ENCODE assay signal across 9 mouse cellular contexts in the genomic region with DNA sequence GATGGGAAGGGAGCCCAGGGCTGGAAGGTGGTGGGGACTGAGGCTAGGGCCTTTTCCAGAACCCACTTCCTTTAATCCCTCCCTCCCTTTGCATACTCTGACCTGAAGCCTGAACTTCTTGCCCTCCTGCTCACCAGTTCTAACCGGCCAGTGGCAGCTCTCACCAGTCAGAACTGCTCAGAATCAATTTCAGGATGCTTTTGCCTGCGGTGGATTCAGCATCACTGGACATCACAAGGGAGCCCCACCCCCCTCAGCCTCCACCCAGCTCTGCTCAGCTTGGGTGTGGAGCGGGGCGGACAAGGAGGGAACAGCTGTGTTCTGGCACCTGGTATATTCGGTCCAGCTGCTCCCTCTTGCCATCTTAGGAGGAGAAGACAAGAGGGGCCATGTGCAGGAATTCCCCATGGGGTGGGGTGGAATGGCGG. TPM values are rescaled to one million over a fixed set of nuclear protein-coding genes. Genes with fewer than 3 reads are reported as not detected.
DNase-seq lines count a peak whose midpoint lies in the region; ATAC-seq and TF ChIP-seq lines count a peak whose summit lies in the region.
"Had no signal": no experiment of that assay in that cellular context is flagged by ENCODE, and none has a peak within 500 bp of the region (broad histone marks: within the 10 kb centered on the region; RNA-seq: fewer than 3 reads in every experiment).

A gene (minus strand): TSS at position 226 of the 428 bp plus-strand sequence.

- TF ChIP-seq CTCF in lung, embryonic 14.5 days (IDR thresholded peaks at IDR 0.05; ENCODE audit: low read depth): no peak

- H3K4me2 ChIP-seq in lung, embryonic 14.5 days: peak within 1 kb of the TSS; percentile 25; the same call in 1 of the 2 replicates
- no peak within 1 kb of the TSS for H3K4me2 ChIP-seq in embryonic facial prominence, embryonic 15.5 days (replicated peaks)
- peak within 1 kb of the TSS; percentile 26; the same call in 1 of the 2 replicates for H3K4me2 ChIP-seq in kidney, embryonic 16.5 days (replicated peaks; ENCODE audit: low read depth, low read length)

- H3K36me3 ChIP-seq in lung, embryonic 14.5 days (ENCODE audit: insufficient read depth): no peaks in the 10 kb centered on the region
- H3K36me3 ChIP-seq in embryonic facial prominence, embryonic 15.5 days: no peaks in the 10 kb centered on the region
- H3K36me3 ChIP-seq in kidney, embryonic 16.5 days (ENCODE audit: insufficient read depth, low read length): no peaks in the 10 kb centered on the region

- no peaks in the 10 kb centered on the region for H3K9me3 ChIP-seq in lung, embryonic 14.5 days (ENCODE audit: low read depth, low read length)
- H3K9me3 ChIP-seq in embryonic facial prominence, embryonic 15.5 days (replicated peaks): no peaks in the 10 kb centered on the region
- H3K9me3 ChIP-seq in kidney, embryonic 16.5 days (ENCODE audit: low read length): no peaks in the 10 kb centered on the region

- ATAC-seq in lung, embryonic 14.5 days (ENCODE audit: insufficient read depth): no peak
- ATAC-seq in embryonic facial prominence, embryonic 15.5 days (ENCODE audit: insufficient number of reproducible peaks, low FRiP score, low TSS enrichment, low read depth): peak; percentile 71; the same call in 1 of the 2 replicates
- peak; percentile 60 for ATAC-seq in kidney, embryonic 16.5 days (ENCODE audit: low FRiP score, low TSS enrichment)
- no peak for ATAC-seq in megakaryocyte, adult 5-6 weeks (ENCODE audit: poor library complexity, severe bottlenecking)
- no peak for ATAC-seq in CD4-positive, CD25-positive, alpha-beta regulatory T cell, adult 4 months

- H3K9ac ChIP-seq in lung, embryonic 14.5 days: peak within 1 kb of the TSS; percentile 28
- no peak within 1 kb of the TSS for H3K9ac ChIP-seq in embryonic facial prominence, embryonic 15.5 days
- H3K9ac ChIP-seq in kidney, embryonic 16.5 days (replicated peaks; ENCODE audit: low read length): peak within 1 kb of the TSS; percentile 48

- H3K27me3 ChIP-seq in lung, embryonic 14.5 days (ENCODE audit: insufficient read depth, low read length): peaks cover 19% of the 10 kb centered on the region; the same call in 1 of the 2 replicates
- peaks cover 16% of the 10 kb centered on the region for H3K27me3 ChIP-seq in embryonic facial prominence, embryonic 15.5 days
- H3K27me3 ChIP-seq in kidney, embryonic 16.5 days (ENCODE audit: insufficient read depth, low read length): peaks cover 9% of the 10 kb centered on the region; the same call in 1 of the 2 replicates

- 41% methylated on average over 6 of the region's 6 CpGs for WGBS in lung, embryonic 14.5 days
- 31% methylated on average over 6 of the region's 6 CpGs for WGBS in embryonic facial prominence, embryonic 15.5 days
- 45% methylated on average over 6 of the region's 6 CpGs for WGBS in kidney, embryonic 16.5 days

- no peak within 1 kb of the TSS for H3K4me3 ChIP-seq in lung, embryonic 14.5 days (ENCODE audit: low read depth, low read length)
- peak within 1 kb of the TSS; percentile 10; the same call in 1 of the 2 replicates for H3K4me3 ChIP-seq in embryonic facial prominence, embryonic 15.5 days (replicated peaks)
- H3K4me3 ChIP-seq in kidney, embryonic 16.5 days (ENCODE audit: low read length): peak within 1 kb of the TSS; percentile 15

- H3K4me1 ChIP-seq in lung, embryonic 14.5 days (ENCODE audit: insufficient read depth): peaks cover 12% of the 10 kb centered on the region
- H3K4me1 ChIP-seq in embryonic facial prominence, embryonic 15.5 days: peaks cover 29% of the 10 kb centered on the region
- H3K4me1 ChIP-seq in kidney, embryonic 16.5 days (ENCODE audit: insufficient read depth, low read length): peaks cover 32% of the 10 kb centered on the region

- no peak within 1 kb of the TSS for H3K27ac ChIP-seq in lung, embryonic 14.5 days (ENCODE audit: low read depth)
- H3K27ac ChIP-seq in embryonic facial prominence, embryonic 15.5 days (replicated peaks): peak within 1 kb of the TSS; percentile 11; the same call in 1 of the 2 replicates
- peak within 1 kb of the TSS; percentile 61; the same call in 1 of the 2 replicates for H3K27ac ChIP-seq in kidney, embryonic 16.5 days (ENCODE audit: low read length)

- no peak for DNase-seq in lung, embryonic 14.5 days
- no peak for DNase-seq in lung, postnatal 4 days
- DNase-seq in retina, embryonic 14.5 days (ENCODE audit: low spot score): peak; percentile 59
- DNase-seq in cerebellum, postnatal 36 days: no peak
- DNase-seq: lung, adult 18-20 months had no signal

RNA-seq across cellular contexts. Expression of the gene that starts here (rescaled TPM):
- not detected in 2 replicates for polyA plus RNA-seq in lung, embryonic 14.5 days (2014; fragmentation: Nextera tagmentation; extraction: Ambion mirVana)
- polyA plus RNA-seq in embryonic facial prominence, embryonic 15.5 days (2015; fragmentation: Nextera tagmentation; extraction: Ambion mirVana): 29.9 and 41.1 TPM in 2 replicates
- polyA plus RNA-seq in kidney, embryonic 16.5 days (2015; fragmentation: Nextera tagmentation; extraction: Ambion mirVana): 6.2 and 7.4 TPM in 2 replicates
- not detected in 2 replicates for total RNA-seq in megakaryocyte, adult 5-6 weeks (2015)
- not detected in 2 replicates for total RNA-seq in megakaryocyte, adult 5-6 weeks (2017)
- not detected for polyA plus RNA-seq in CD4-positive, CD25-positive, alpha-beta regulatory T cell, adult 4 months (2017; shearing (Covaris generic))

Comparison
In these comparisons a context has a peak if more than half of its experiments do, and no peak if none do; other contexts are left out.
1. ATAC-seq: peak in embryonic facial prominence, embryonic 15.5 days (single experiment) and kidney, embryonic 16.5 days (single experiment); none in lung, embryonic 14.5 days (single experiment), megakaryocyte, adult 5-6 weeks (single experiment) and CD4-positive, CD25-positive, alpha-beta regulatory T cell, adult 4 months (single experiment).